Mouse (Mus musculus): ENCODE measurements around the gene Pbx2. TPM values are rescaled to one million over a fixed set of nuclear protein-coding genes. Genes with fewer than 3 reads are reported as not detected.

The Pbx2 gene
- polyA plus RNA-seq, 1 experiment from 2014 or later: 10.2 TPM

GRCm38 (mm10) chr17:34606186-34607039, 15.3 kb downstream of the Pbx2 start:
- ATAC-seq (replicated peaks): no peak
- H3K4me3 ChIP-seq: peak overlapping the region; percentile 86
- H3K9me3 ChIP-seq: no peaks in the 10 kb centered on the region
- H3K36me3 ChIP-seq (replicated peaks): peaks cover 9% of the 10 kb centered on the region
- peaks cover 52% of the 10 kb centered on the region for H3K4me1 ChIP-seq
- H3K4me2 ChIP-seq: peak overlapping the region; percentile 70
- no peaks in the 10 kb centered on the region for H3K27me3 ChIP-seq (replicated peaks)
- peak overlapping the region; percentile 94 for H3K9ac ChIP-seq
- 18% methylated on average over 32 of the region's 32 CpGs for WGBS
- H3K27ac ChIP-seq: peak overlapping the region; percentile 92

GRCm38 (mm10) chr17:34607997-34608396, 16.9 kb downstream of the Pbx2 start:
- H3K4me3 ChIP-seq: no peak overlapping the region
- peaks cover 41% of the 10 kb centered on the region for H3K4me1 ChIP-seq
- no peaks in the 10 kb centered on the region for H3K27me3 ChIP-seq (replicated peaks)
- no peak overlapping the region for H3K4me2 ChIP-seq
- no peak for ATAC-seq (replicated peaks)
- no peaks in the 10 kb centered on the region for H3K9me3 ChIP-seq
- H3K27ac ChIP-seq: no peak overlapping the region
- H3K9ac ChIP-seq: no peak overlapping the region
- peaks cover 21% of the 10 kb centered on the region for H3K36me3 ChIP-seq (replicated peaks)
- WGBS: 83% methylated on average over 7 of the region's 7 CpGs

- Histone ChIP-seq H3K4me3 (no peak overlapping the region), H3K4me1 (peaks cover 28% of the 10 kb centered on the region), H3K4me2 (no peak overlapping the region), H3K9ac (no peak overlapping the region), H3K9me3 (no peaks in the 10 kb centered on the region), H3K27ac (no peak overlapping the region), H3K27me3 (replicated peaks) (no peaks in the 10 kb centered on the region), H3K36me3 (replicated peaks) (peaks cover 33% of the 10 kb centered on the region)
- ATAC-seq (replicated peaks): no peak
- 96% methylated on average over 8 of the region's 8 CpGs for WGBS
Measured at GRCm38 (mm10) chr17:34611050-34611449, 20.0 kb downstream of the Pbx2 start.

GRCm38 (mm10) chr17:34613054-34613645, 22.1 kb downstream of the Pbx2 start:
- WGBS: 84% methylated on average over 11 of the region's 11 CpGs
- peaks cover 36% of the 10 kb centered on the region for H3K36me3 ChIP-seq (replicated peaks)

GRCm38 (mm10) chr17:34613830-34614229, 22.8 kb downstream of the Pbx2 start:
- no peak overlapping the region for H3K4me2 ChIP-seq
- H3K9me3 ChIP-seq: no peaks in the 10 kb centered on the region
- 88% methylated on average over 10 of the region's 10 CpGs for WGBS
- H3K4me1 ChIP-seq: peaks cover 3% of the 10 kb centered on the region
- no peak overlapping the region for H3K4me3 ChIP-seq
- H3K27me3 ChIP-seq (replicated peaks): no peaks in the 10 kb centered on the region
- no peak overlapping the region for H3K27ac ChIP-seq
- no peak overlapping the region for H3K9ac ChIP-seq
- H3K36me3 ChIP-seq (replicated peaks): peaks cover 36% of the 10 kb centered on the region
- no peak for ATAC-seq (replicated peaks)

More at GRCm38 (mm10) chr17:34613054-34613645, 22.1 kb downstream of the Pbx2 start:
- H3K27me3 ChIP-seq (replicated peaks): no peaks in the 10 kb centered on the region
- H3K9me3 ChIP-seq: no peaks in the 10 kb centered on the region
- ATAC-seq (replicated peaks): no peak
- peaks cover 9% of the 10 kb centered on the region for H3K4me1 ChIP-seq
- H3K9ac ChIP-seq: no peak overlapping the region
- H3K4me2 ChIP-seq: no peak overlapping the region
- no peak overlapping the region for H3K27ac ChIP-seq
- no peak overlapping the region for H3K4me3 ChIP-seq

GRCm38 (mm10) chr17:34615871-34616270, 24.8 kb downstream of the Pbx2 start, which contains the start of gene Egfl8:
Gene Egfl8, minus strand, starts transcription at chr17:34615971.
- H3K4me2 ChIP-seq: no peak within 1 kb of the TSS
- WGBS: 58% methylated on average over 6 of the region's 6 CpGs
- H3K27ac ChIP-seq: peak within 1 kb of the TSS; percentile 14; the same call in 1 of the 2 replicates
- no peaks in the 10 kb centered on the region for H3K9me3 ChIP-seq
- no peaks in the 10 kb centered on the region for H3K4me1 ChIP-seq
- no peak within 1 kb of the TSS for H3K9ac ChIP-seq
- no peak within 1 kb of the TSS for H3K4me3 ChIP-seq
- H3K36me3 ChIP-seq (replicated peaks): peaks cover 38% of the 10 kb centered on the region
- no peaks in the 10 kb centered on the region for H3K27me3 ChIP-seq (replicated peaks)
- ATAC-seq (replicated peaks): no peak

GRCm38 (mm10) chr17:34618999-34619398, 27.9 kb downstream of the Pbx2 start:
- H3K9me3 ChIP-seq: no peaks in the 10 kb centered on the region
- H3K4me1 ChIP-seq: no peaks in the 10 kb centered on the region
- peaks cover 23% of the 10 kb centered on the region for H3K36me3 ChIP-seq (replicated peaks)
- 14% methylated on average over 6 of the region's 6 CpGs for WGBS
- H3K4me3 ChIP-seq: no peak overlapping the region
- ATAC-seq (replicated peaks): no peak
- H3K4me2 ChIP-seq: no peak overlapping the region
- no peak overlapping the region for H3K9ac ChIP-seq
- no peak overlapping the region for H3K27ac ChIP-seq
- no peaks in the 10 kb centered on the region for H3K27me3 ChIP-seq (replicated peaks)

- no peak overlapping the region for H3K9ac ChIP-seq
- no peak overlapping the region for H3K27ac ChIP-seq
- no peak for ATAC-seq (replicated peaks)
- peaks cover 15% of the 10 kb centered on the region; the same call in 1 of the 2 replicates for H3K36me3 ChIP-seq (replicated peaks)
- no peak overlapping the region for H3K4me3 ChIP-seq
- H3K4me1 ChIP-seq: peaks cover 6% of the 10 kb centered on the region
- H3K27me3 ChIP-seq (replicated peaks): no peaks in the 10 kb centered on the region
- no peaks in the 10 kb centered on the region for H3K9me3 ChIP-seq
- H3K4me2 ChIP-seq: no peak overlapping the region
- 94% methylated on average over 8 of the region's 8 CpGs for WGBS
Measured at GRCm38 (mm10) chr17:34621006-34621405, 29.9 kb downstream of the Pbx2 start.

- H3K9ac ChIP-seq: no peak overlapping the region
- H3K27me3 ChIP-seq (replicated peaks): no peaks in the 10 kb centered on the region
- no peak overlapping the region for H3K4me2 ChIP-seq
- peaks cover 17% of the 10 kb centered on the region for H3K4me1 ChIP-seq
- no peaks in the 10 kb centered on the region for H3K9me3 ChIP-seq
- H3K36me3 ChIP-seq (replicated peaks): 0 out of 2 replicates have a peak, but pooled peaks cover 12% of the 10 kb centered on the region
- no peak for ATAC-seq (replicated peaks)
- H3K4me3 ChIP-seq: no peak overlapping the region
- WGBS: 88% methylated on average over 9 of the region's 9 CpGs
- H3K27ac ChIP-seq: no peak overlapping the region
Measured at GRCm38 (mm10) chr17:34623161-34623560, 32.1 kb downstream of the Pbx2 start.

- peaks cover 34% of the 10 kb centered on the region for H3K4me1 ChIP-seq
- 95% methylated on average over 3 of the region's 3 CpGs for WGBS
Measured at GRCm38 (mm10) chr17:34624981-34625380, 33.9 kb downstream of the Pbx2 start.

GRCm38 (mm10) chr17:34626062-34626772, 35.2 kb downstream of the Pbx2 start:
- H3K36me3 ChIP-seq (replicated peaks): 0 out of 2 replicates have a peak, but pooled peaks cover 9% of the 10 kb centered on the region
- peak overlapping the region; percentile 63 for H3K9ac ChIP-seq
- H3K27me3 ChIP-seq (replicated peaks): no peaks in the 10 kb centered on the region; the same call in 1 of the 2 replicates
- no peak for ATAC-seq (replicated peaks)
- H3K9me3 ChIP-seq: no peaks in the 10 kb centered on the region
- WGBS: 50% methylated on average over 16 of the region's 16 CpGs
- peak overlapping the region; percentile 95 for H3K27ac ChIP-seq
- peak overlapping the region; percentile 71 for H3K4me3 ChIP-seq
- peaks cover 47% of the 10 kb centered on the region for H3K4me1 ChIP-seq
- H3K4me2 ChIP-seq: peak overlapping the region; percentile 89

More at GRCm38 (mm10) chr17:34624981-34625380, 33.9 kb downstream of the Pbx2 start:
- no peak overlapping the region for H3K4me3 ChIP-seq
- no peaks in the 10 kb centered on the region for H3K27me3 ChIP-seq (replicated peaks)
- no peak overlapping the region for H3K27ac ChIP-seq
- no peak for ATAC-seq (replicated peaks)
- H3K4me2 ChIP-seq: no peak overlapping the region
- H3K9ac ChIP-seq: no peak overlapping the region
- no peaks in the 10 kb centered on the region for H3K9me3 ChIP-seq
- H3K36me3 ChIP-seq (replicated peaks): 0 out of 2 replicates have a peak, but pooled peaks cover 9% of the 10 kb centered on the region

- H3K36me3 ChIP-seq (replicated peaks): 0 out of 2 replicates have a peak, but pooled peaks cover 9% of the 10 kb centered on the region
- peak overlapping the region; percentile 63 for H3K9ac ChIP-seq
- H3K4me1 ChIP-seq: peaks cover 52% of the 10 kb centered on the region
- peak overlapping the region; percentile 89 for H3K4me2 ChIP-seq
- peak overlapping the region; percentile 95 for H3K27ac ChIP-seq
- peak overlapping the region; percentile 71 for H3K4me3 ChIP-seq
- H3K27me3 ChIP-seq (replicated peaks): no peaks in the 10 kb centered on the region; the same call in 1 of the 2 replicates
- under 1% methylated on average over 18 of the region's 18 CpGs for WGBS
- H3K9me3 ChIP-seq: no peaks in the 10 kb centered on the region
- peak; percentile 35 for ATAC-seq (replicated peaks)
Measured at GRCm38 (mm10) chr17:34626773-34627092, 35.7 kb downstream of the Pbx2 start.
